Mouse (Mus musculus) cerebellum, adult 2 months (tissue): ENCODE measurements at regions not wholly inside any gene's neighbourhood (a gene's known extent, or its start where the extent isn't known, plus 50 kb on each side); places are given as distances from the start of the nearest gene placed in this dataset.

Source experiments
- CTCF ChIP-seq: fragments of 200-500 bp; IDR thresholded peaks from 2 replicates; pipeline ENCODE4 v1.5.1; 2011; ENCODE audit warnings: low read depth, mild to moderate bottlenecking, control low read depth, low read length, moderate library complexity, borderline replicate concordance; ENCODE audit not compliant: insufficient read depth
- POLR2A ChIP-seq: fragments of 200-500 bp; IDR thresholded peaks from 2 replicates; pipeline ENCODE4 v1.6.1; 2011; ENCODE audit warnings: low read length, control low read depth, borderline replicate concordance; ENCODE audit not compliant: insufficient read depth

DNA sequence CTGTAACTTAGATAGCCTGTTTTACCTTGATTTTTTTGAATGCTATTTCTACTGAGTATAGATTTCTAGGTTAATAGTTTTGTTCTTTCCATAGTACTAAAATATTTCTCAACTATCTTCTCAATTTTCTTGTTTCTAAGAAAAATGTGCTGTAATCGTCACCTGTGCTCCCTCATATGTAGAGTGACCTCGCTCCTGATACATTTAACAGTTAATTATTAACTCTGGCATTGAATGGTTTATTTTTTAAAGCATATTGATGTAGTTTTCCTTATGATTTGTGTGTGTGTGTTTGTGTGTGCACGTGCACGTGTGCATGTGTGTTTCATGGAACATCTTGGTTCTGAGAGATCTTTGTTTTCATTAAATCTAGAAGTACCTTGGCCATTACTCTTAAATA, 158.7 kb upstream of the Gm15217 start:
- TF ChIP-seq CTCF (no peak), POLR2A (no peak)
